Mouse (Mus musculus) heart, adult 2 months (tissue): ENCODE results near the gene Lats2. TPM values are rescaled to one million over a fixed set of nuclear protein-coding genes. Genes with fewer than 3 reads are reported as not detected.

Source experiments
- DNase-seq, 2 experiments: peaks; one replicate each; pipeline ENCODE4 v3.0.0; 2021
- H3K27ac ChIP-seq: fragments of 200-600 bp; 2 replicates; pipeline ENCODE4 v1.8.1; 2022
- H3K27me3 ChIP-seq: fragments of 200-500 bp; 2 replicates; pipeline ENCODE4 v1.6.1; 2012; ENCODE audit warnings: mild to moderate bottlenecking, low read length, inconsistent platforms, mixed read lengths; ENCODE audit not compliant: control insufficient read depth, insufficient read depth
- H3K36me3 ChIP-seq: fragments of 200-500 bp; 2 replicates; pipeline ENCODE4 v1.6.1; 2012; ENCODE audit warnings: low read length, inconsistent platforms; ENCODE audit not compliant: control insufficient read depth, insufficient read depth
- H3K4me1 ChIP-seq: fragments of 200-500 bp; 2 replicates; pipeline ENCODE4 v1.6.1; 2011; ENCODE audit warnings: low read length; ENCODE audit not compliant: control insufficient read depth, insufficient read depth
- H3K4me3 ChIP-seq: fragments of 200-600 bp; 2 replicates; pipeline ENCODE4 v1.8.1; 2022
- H3K79me2 ChIP-seq: fragments of 200-500 bp; replicated peaks from 2 replicates; pipeline ENCODE4 v1.6.1; 2012; ENCODE audit warnings: mild to moderate bottlenecking, inconsistent platforms, low read length, moderate library complexity, mixed read lengths; ENCODE audit not compliant: control insufficient read depth, insufficient read depth
- H3K9ac ChIP-seq: fragments of 200-500 bp; 2 replicates; pipeline ENCODE4 v1.6.1; 2012; ENCODE audit warnings: low read depth, mild to moderate bottlenecking, control low read depth, inconsistent platforms, low read length, mixed read lengths
- CTCF ChIP-seq: fragments of 200-600 bp; IDR thresholded peaks from 2 replicates; pipeline ENCODE4 v1.8.1; 2022; ENCODE audit warnings: antibody characterized with exemption, mild to moderate bottlenecking, moderate library complexity
- EP300 ChIP-seq: fragments of 200-500 bp; IDR thresholded peaks from 2 replicates; pipeline ENCODE4 v1.6.1; 2011; ENCODE audit warnings: low read depth, low read length, control low read depth; ENCODE audit not compliant: insufficient read depth
- POLR2A ChIP-seq: fragments of 200-500 bp; IDR thresholded peaks from 2 replicates; pipeline ENCODE4 v1.6.1; 2011; ENCODE audit warnings: mild to moderate bottlenecking, low read depth, low read length, control low read depth; ENCODE audit not compliant: insufficient read depth
- WGBS: fragments of 180-500 bp; shearing (Covaris S2); methylation state at CpG from one replicate; pipeline ENCODE4 v1.1.7; 2018; 5-methylcytosine and 5-hydroxymethylcytosine counted together
- intact Hi-C: fragments of 180-260 bp; cut with DNase I; formaldehyde crosslinking; loops from one replicate; pipeline ENCODE4 v1.15.1; 2025
- polyA plus RNA-seq: library from polyadenylated mRNA; depleted of rRNA; stranded (reverse); fragments of >200 nt; gene quantifications from 2 replicates; pipeline ENCODE4 v1.2.3, GENCODE M21; 2012
- total RNA-seq, 2 experiments: library from RNA; stranded (reverse); gene quantifications; 2 replicates each; pipeline ENCODE4 v1.2.3; 2021

The Lats2 gene
- total and polyA plus RNA-seq, 3 experiments: 18.6 to 31.2 (median 30.1) TPM

- Histone ChIP-seq H3K9ac (peak within 1 kb of the TSS; percentile 79), H3K4me1 (peaks cover 13% of the 10 kb centered on the region), H3K36me3 (peaks cover 12% of the 10 kb centered on the region), H3K79me2 (peaks cover 7% of the 10 kb centered on the region), H3K27me3 (no peaks in the 10 kb centered on the region), H3K4me3 (peak within 1 kb of the TSS; percentile 77), H3K27ac (peak within 1 kb of the TSS; percentile 93)
- DNase-seq: peak; percentile 97
- intact Hi-C loops: loop anchor here (1.0 to 5.0 kb wide), 4 partner anchors 39 to 324 kb away; partner anchors contain the start of genes Ift88 and Sap18
- WGBS: under 1% methylated on average over 67 of the region's 68 CpGs
- TF ChIP-seq POLR2A (peak; percentile 76; the same call in 1 of the 2 replicates), CTCF (peak; percentile 44), EP300 (peak; percentile 59)
Measured at GRCm38 (mm10) chr14:57746001-57746771, 12.0 kb downstream of the Lats2 start, which contains the start of gene Gm49361. TSS of gene Gm49361 (minus strand) at chr14:57746103.

DNA sequence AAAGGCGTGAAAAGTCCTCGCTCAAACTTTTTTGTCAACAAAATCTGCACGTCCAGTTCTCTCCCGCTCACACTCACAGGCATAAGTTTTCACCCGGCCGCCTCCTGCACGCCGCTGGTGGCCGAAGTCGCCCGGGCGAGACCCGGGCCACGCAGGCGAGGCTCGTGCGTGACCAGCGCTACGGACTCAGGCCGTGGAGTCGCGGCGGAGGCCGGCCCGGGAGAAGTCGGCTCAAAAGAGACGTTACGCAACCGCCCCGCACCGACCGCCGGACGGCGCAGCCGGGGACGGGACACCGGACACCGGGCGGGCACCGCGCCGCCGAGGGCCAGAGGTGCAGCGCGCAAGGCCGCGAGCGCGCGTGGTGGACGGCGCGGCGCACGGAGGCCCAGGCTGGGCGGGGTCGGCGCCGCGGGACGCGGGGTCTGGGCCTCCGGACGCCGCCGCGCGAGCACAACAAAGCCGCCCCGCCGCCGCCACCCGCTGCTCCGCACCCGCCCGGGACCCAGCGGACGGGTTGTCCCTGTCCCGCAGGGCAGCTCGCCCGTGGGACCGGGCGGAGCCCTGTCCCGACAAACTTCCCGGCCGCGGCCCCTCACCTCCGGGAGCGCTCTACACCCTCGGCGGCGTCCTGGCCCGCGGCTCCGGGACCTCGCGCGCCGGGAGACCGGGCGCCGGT is 12.8 kb downstream of the Lats2 start:
- H3K27me3 ChIP-seq: no peaks in the 10 kb centered on the region
- peaks cover 12% of the 10 kb centered on the region for H3K36me3 ChIP-seq
- under 1% methylated on average over 87 of the region's 103 CpGs for WGBS
- H3K4me1 ChIP-seq: peaks cover 18% of the 10 kb centered on the region
- peaks cover 12% of the 10 kb centered on the region for H3K79me2 ChIP-seq
- peak overlapping the region; percentile 79 for H3K9ac ChIP-seq
- H3K4me3 ChIP-seq: peak overlapping the region; percentile 77
- intact Hi-C loops: loop anchor here (2.0 to 5.0 kb wide), 3 partner anchors 15 to 323 kb away; partner anchors contain the start of gene Ift88
- no peak for TF ChIP-seq POLR2A
- peak; percentile 81 to 83 for DNase-seq
- peak overlapping the region; percentile 93 for H3K27ac ChIP-seq

DNA sequence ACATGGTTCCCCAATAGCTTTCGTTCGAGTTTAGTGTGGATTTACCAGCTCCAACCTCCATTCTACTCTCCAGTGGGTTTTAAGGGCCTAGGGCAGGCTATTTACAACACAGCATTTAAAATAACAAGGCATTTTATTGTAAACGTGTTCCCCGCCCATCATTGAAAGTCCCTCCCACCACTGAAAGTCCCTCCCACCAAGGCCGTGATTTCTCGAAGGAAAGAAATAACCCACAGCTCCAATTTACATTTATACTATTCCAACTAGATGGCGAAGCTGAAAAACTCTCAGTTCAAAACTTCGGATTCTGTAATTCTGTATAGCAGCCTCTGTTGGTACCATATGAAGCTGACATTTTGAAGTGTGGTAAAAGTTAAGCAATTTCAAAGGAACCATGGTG is 13.6 kb downstream of the Lats2 start:
- DNase-seq: peak; percentile 34 to 57
- Histone ChIP-seq H3K4me3 (peak overlapping the region; percentile 77), H3K27me3 (no peaks in the 10 kb centered on the region), H3K36me3 (peaks cover 12% of the 10 kb centered on the region), H3K4me1 (peaks cover 22% of the 10 kb centered on the region), H3K27ac (peak overlapping the region; percentile 93), H3K9ac (no peak overlapping the region; the same call in none of the 2 replicates), H3K79me2 (peaks cover 12% of the 10 kb centered on the region)
- under 1% methylated on average over 8 of the region's 8 CpGs for WGBS
- TF ChIP-seq POLR2A: no peak
- TF ChIP-seq EP300: no peak
- TF ChIP-seq CTCF: no peak
- intact Hi-C loops: loop anchor here (2.0 kb wide), 1 partner anchor 14 kb away; no protein-coding TSS in a partner anchor

- DNase-seq: no peak
- Histone ChIP-seq H3K4me3 (no peak overlapping the region), H3K79me2 (peaks cover 14% of the 10 kb centered on the region), H3K4me1 (peaks cover 39% of the 10 kb centered on the region), H3K27me3 (no peaks in the 10 kb centered on the region), H3K27ac (no peak overlapping the region), H3K9ac (no peak overlapping the region), H3K36me3 (peaks cover 26% of the 10 kb centered on the region)
- WGBS: 48% methylated on average over 8 of the region's 8 CpGs
- intact Hi-C loops: no loop called here
- TF ChIP-seq CTCF (no peak), POLR2A (no peak), EP300 (no peak)
Measured at GRCm38 (mm10) chr14:57740651-57741050, 17.5 kb downstream of the Lats2 start.

GRCm38 (mm10) chr14:57737089-57737488 is 21.1 kb downstream of the Lats2 start:
- intact Hi-C loops: loop anchor here (5.0 kb wide), 1 partner anchor 170 kb away; no protein-coding TSS in a partner anchor
- TF ChIP-seq CTCF (no peak), POLR2A (no peak), EP300 (no peak)
- Histone ChIP-seq H3K27ac (no peak overlapping the region; the same call in 1 of the 2 replicates), H3K79me2 (peaks cover 9% of the 10 kb centered on the region), H3K4me1 (peaks cover 36% of the 10 kb centered on the region), H3K36me3 (peaks cover 34% of the 10 kb centered on the region), H3K4me3 (no peak overlapping the region), H3K9ac (no peak overlapping the region), H3K27me3 (no peaks in the 10 kb centered on the region)
- DNase-seq: peak in 1 of 2 experiments; percentile 45
